Mouse (Mus musculus) urinary bladder, postnatal 4 days (tissue): ENCODE measurements around the gene Gm13285.
"Not testable (repeated sequence)": the region's sequence is repeated elsewhere in the genome, so short reads cannot be mapped to it uniquely, and the experiment has no call there.

Experiments
- DNase-seq, 2 experiments: peaks; one replicate each; pipeline ENCODE4 v3.0.0; 2021 to 2022; ENCODE audit warnings: low spot score in 2 of 2

The Gm13285 gene

DNA sequence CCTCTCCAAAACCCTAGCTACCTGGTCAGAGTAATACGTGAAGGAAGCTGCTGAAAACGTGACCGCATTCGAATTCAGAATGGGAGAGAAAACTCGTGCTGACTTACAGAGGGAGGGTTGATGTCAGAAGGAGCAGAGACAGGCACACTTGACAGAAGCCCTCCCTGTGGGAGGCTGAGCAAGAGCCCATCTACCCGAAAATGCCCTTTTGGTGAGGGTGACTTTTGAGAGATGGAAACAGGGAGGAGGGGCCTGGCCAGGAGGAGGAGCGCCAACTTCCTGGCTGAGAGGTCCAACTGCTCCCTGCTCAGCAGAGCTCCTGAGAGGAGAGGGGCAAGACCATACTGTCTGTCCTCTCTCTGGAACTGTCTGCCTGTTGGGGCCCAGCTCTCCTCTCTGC, at the start of gene Gm13285:
Gene Gm13285 (plus strand): TSS at position 301 of the 400 bp plus-strand sequence.
- not testable (repeated sequence) for DNase-seq

GRCm38 (mm10) chr4:88749926-88750325, 49.5 kb upstream of the Gm13285 start:
- DNase-seq, result no peak

DNA sequence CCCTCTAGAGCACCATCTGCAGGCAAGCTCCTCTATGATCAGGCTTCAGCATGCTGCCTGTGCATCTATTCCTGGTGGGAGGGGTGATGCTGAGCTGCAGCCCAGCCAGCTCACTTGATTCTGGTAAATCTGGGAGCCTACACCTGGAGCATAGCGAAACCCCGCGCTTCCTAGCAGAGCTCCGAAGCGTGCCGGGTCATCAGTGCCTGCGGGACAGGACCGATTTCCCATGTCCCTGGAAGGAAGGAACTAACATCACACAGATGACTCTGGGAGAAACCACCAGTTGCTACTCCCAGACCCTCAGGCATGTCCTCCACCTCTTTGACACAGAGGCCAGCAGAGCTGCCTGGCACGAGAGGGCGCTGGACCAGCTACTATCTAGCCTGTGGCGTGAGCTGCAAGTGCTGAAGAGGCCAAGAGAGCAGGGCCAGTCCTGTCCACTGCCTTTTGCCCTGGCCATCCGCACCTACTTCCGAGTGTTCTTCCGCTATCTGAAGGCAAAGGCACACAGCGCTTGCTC, 44.6 kb upstream of the Gm13285 start, which contains the start of gene Gm13271:
Gene Gm13271 (plus strand): TSS at position 51 of the 523 bp plus-strand sequence.
- peak; percentile 79 to 90 for DNase-seq

DNA sequence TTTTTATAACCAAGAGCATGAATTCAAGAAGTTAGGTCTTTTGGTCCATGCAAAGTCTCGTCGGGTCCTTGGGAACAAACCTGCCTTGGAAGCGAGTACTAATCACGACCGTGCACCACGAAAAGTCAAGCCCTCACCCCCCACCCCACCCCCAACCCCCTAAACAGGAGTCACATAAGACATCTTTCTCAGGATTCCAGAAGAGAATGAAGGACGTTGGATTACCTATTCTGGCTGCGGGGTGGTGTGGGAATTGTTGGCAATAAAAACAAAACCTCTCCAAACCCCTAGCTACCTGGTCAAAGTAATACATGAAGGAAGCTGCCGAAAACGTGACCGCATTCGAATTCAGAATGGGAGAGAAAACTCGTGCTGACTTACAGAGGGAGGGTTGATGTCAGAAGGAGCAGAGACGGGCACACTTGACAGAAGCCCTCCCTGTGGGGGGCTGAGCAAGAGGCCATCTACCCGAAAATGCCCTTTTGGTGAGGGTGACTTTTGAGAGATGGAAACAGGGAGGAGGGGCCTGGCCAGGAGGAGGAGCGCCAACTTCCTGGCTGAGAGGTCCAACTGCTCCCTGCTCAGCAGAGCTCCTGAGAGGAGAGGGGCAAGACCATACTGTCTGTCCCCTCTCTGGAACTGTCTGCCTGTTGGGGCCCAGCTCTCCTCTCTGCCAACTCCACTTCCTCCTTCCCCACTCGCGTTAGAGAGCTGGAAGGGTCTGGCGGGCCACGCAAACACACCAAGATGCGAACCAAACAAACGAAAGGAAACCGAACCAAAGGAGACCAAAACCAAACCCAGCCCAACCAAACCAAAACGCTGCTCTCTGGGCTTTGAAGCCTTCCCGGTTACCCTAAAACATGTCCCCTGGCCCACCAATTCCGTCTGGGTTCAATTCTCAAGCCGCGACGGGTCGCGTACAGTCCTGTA, 42.6 kb upstream of the Gm13285 start:
- not testable (repeated sequence) for DNase-seq

DNA sequence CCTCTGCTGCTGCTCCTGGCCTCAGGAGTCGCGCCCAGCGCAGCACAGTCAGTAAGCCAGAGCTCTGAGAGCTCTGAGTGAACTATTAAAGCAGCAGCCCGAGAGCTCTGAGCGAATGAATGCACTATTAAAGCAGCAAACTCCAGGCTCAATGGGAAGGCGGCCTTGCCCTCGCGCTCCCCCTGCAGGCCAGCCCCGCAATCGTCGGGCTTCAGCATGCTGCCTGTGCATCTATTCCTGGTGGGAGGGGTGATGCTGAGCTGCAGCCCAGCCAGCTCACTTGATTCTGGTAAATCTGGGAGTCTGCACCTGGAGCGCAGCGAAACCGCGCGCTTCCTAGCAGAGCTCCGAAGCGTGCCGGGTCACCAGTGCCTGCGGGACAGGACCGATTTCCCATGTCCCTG, 41.8 kb upstream of the Gm13285 start:
- peak; percentile 91 to 92 for DNase-seq

GRCm38 (mm10) chr4:88758751-88759150, 40.7 kb upstream of the Gm13285 start:
- not testable (repeated sequence) for DNase-seq

DNA sequence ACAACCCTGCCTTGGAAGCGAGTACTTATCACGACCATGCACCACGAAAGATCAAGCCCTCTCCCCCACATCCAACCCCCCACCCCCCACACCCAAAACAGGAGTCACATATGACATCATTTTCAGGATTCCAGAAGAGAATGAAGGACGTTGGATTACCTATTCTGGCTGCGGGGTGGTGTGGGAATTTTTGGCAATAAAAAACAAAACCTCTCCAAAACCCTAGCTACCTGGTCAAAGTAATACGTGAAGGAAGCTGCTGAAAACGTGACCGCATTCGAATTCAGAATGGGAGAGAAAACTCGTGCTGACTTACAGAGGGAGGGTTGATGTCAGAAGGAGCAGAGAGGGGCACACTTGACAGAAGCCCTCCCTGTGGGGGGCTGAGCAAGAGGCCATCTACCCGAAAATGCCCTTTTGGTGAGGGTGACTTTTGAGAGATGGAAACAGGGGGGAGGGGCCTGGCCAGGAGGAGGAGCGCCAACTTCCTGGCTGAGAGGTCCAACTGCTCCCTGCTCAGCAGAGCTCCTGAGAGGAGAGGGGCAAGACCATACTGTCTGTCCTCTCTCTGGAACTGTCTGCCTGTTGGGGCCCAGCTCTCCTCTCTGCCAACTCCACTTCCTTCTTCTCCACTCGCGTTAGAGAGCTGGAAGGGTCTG, 39.7 kb upstream of the Gm13285 start, which contains the start of gene Gm13283:
Gene Gm13283 (plus strand): TSS at position 510 of the 659 bp plus-strand sequence.
- DNase-seq, result peak; percentile 46 to 75

DNA sequence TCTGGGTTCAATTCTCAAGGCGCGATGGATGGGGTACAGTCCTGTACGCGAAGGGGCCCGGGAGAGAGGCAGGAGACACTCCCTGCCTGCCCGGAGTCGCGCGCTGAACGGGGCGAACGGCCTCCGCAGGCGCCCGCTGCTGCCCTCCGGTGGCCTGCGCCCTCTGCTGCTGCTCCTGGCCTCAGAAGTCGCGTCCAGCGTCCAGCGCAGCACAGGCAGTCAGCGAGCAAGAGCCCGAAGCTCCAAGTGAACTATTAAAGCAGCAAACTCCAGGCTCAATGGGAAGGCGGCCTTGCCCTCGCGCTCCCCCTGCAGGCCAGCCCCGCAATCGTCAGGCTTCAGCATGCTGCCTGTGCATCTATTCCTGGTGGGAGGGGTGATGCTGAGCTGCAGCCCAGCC, 39.0 kb upstream of the Gm13285 start:
- peak; percentile 71 to 78 for DNase-seq

DNA sequence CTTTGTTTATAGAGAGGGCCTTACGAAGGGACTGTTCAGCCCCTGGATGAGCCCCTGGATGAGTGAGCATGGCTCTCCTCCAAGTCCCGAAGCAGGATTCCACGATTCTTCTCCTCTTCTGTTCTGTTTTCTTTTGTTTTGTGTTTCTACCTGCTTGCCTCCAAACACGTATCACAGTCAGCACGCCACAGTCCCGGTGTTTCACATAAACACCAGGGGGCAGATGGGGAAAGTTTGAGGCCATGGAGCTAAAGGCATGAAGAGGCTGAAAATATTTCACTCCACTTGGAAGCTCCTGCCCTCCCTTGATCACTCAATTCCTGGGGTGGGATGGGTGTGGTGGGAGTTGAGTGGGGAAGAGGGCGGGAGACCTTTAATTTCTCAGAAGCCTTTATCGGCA, 37.7 kb upstream of the Gm13285 start:
- DNase-seq, result peak; percentile 77 to 94

DNA sequence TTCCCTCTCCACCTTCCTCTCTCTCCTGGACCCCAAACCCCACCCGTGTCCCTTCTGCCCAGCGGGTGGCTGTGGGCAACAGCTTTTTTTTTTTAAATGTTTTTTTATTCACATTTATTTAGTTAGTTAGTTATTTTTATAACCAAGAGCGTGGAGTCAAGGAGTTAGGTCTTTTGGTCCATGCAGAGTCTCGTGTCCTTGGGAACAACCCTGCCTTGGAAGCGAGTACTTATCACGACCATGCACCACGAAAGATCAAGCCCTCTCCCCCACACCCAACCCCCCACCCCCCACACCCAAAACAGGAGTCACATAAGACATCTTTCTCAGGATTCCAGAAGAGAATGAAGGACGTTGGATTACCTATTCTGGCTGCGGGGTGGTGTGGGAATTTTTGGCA, 37.1 kb upstream of the Gm13285 start:
- peak in 1 of 2 experiments; percentile 32 for DNase-seq

GRCm38 (mm10) chr4:88763384-88764018, 36.0 kb upstream of the Gm13285 start:
- DNase-seq, result peak in 1 of 2 experiments; percentile 47

DNA sequence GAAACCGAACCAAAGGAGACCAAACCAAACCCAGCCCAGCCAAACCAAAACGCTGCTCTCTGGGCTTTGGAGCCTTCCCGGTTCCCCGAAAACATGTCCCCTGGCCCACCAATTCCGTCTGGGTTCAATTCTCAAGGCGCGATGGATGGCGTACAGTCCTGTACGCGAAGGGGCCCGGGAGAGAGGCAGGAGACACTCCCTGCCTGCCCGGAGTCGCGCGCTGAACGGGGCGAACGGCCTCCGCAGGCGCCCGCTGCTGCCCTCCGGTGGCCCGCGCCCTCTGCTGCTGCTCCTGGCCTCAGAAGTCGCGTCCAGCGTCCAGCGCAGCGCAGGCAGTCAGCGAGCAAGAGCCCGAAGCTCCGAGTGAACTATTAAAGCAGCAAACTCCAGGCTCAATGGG, 25.9 kb upstream of the Gm13285 start, which contains the start of gene Gm13290:
Gene Gm13290 (plus strand): TSS at position 301 of the 400 bp plus-strand sequence.
- DNase-seq, result not testable (repeated sequence)

GRCm38 (mm10) chr4:88776622-88777021, 22.8 kb upstream of the Gm13285 start, which contains the start of gene Gm13289:
Gene Gm13289 (plus strand): TSS chr4:88776922.
- not testable (repeated sequence) for DNase-seq

DNA sequence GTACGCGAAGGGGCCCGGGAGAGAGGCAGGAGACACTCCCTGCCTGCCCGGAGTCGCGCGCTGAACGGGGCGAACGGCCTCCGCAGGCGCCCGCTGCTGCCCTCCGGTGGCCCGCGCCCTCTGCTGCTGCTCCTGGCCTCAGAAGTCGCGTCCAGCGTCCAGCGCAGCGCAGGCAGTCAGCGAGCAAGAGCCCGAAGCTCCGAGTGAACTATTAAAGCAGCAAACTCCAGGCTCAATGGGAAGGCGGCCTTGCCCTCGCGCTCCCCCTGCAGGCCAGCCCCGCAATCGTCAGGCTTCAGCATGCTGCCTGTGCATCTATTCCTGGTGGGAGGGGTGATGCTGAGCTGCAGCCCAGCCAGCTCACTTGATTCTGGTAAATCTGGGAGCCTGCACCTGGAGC, 19.9 kb upstream of the Gm13285 start, which contains the start of gene Gm13272:
Gene Gm13272 (plus strand): TSS at position 301 of the 400 bp plus-strand sequence.
- not testable (repeated sequence) for DNase-seq

- not testable (repeated sequence) for DNase-seq
Measured at GRCm38 (mm10) chr4:88780320-88780719, 19.1 kb upstream of the Gm13285 start.

DNA sequence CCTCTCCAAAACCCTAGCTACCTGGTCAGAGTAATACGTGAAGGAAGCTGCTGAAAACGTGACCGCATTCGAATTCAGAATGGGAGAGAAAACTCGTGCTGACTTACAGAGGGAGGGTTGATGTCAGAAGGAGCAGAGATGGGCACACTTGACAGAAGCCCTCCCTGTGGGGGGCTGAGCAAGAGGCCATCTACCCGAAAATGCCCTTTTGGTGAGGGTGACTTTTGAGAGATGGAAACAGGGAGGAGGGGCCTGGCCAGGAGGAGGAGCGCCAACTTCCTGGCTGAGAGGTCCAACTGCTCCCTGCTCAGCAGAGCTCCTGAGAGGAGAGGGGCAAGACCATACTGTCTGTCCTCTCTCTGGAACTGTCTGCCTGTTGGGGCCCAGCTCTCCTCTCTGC, 17.6 kb upstream of the Gm13285 start, which contains the start of gene Ifnz:
Gene Ifnz (plus strand): TSS at position 301 of the 400 bp plus-strand sequence.
- not testable (repeated sequence) for DNase-seq

DNA sequence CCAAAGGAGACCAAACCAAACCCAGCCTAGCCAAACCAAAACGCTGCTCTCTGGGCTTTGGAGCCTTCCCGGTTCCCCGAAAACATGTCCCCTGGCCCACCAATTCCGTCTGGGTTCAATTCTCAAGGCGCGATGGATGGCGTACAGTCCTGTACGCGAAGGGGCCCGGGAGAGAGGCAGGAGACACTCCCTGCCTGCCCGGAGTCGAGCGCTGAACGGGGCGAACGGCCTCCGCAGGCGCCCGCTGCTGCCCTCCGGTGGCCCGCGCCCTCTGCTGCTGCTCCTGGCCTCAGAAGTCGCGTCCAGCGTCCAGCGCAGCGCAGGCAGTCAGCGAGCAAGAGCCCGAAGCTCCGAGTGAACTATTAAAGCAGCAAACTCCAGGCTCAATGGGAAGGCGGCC, 17.1 kb upstream of the Gm13285 start:
- DNase-seq, result peak in 1 of 2 experiments; percentile 20

GRCm38 (mm10) chr4:88785409-88785808, 14.1 kb upstream of the Gm13285 start, which contains the start of gene Gm13276:
Gene Gm13276 (plus strand): TSS chr4:88785709.
- not testable (repeated sequence) for DNase-seq

DNA sequence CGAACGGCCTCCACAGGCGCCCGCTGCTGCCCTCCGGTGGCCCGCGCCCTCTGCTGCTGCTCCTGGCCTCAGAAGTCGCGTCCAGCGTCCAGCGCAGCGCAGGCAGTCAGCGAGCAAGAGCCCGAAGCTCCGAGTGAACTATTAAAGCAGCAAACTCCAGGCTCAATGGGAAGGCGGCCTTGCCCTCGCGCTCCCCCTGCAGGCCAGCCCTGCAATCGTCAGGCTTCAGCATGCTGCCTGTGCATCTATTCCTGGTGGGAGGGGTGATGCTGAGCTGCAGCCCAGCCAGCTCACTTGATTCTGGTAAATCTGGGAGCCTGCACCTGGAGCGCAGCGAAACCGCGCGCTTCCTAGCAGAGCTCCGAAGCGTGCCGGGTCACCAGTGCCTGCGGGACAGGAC, 11.1 kb upstream of the Gm13285 start, which contains the start of gene Gm13277:
Gene Gm13277 (plus strand): TSS at position 231 of the 400 bp plus-strand sequence.
- peak; percentile 59 to 60 for DNase-seq

DNA sequence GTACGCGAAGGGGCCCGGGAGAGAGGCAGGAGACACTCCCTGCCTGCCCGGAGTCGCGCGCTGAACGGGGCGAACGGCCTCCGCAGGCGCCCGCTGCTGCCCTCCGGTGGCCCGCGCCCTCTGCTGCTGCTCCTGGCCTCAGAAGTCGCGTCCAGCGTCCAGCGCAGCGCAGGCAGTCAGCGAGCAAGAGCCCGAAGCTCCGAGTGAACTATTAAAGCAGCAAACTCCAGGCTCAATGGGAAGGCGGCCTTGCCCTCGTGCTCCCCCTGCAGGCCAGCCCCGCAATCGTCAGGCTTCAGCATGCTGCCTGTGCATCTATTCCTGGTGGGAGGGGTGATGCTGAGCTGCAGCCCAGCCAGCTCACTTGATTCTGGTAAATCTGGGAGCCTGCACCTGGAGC, 8.2 kb upstream of the Gm13285 start, which contains the start of gene Gm13278:
Gene Gm13278 (plus strand): TSS at position 301 of the 400 bp plus-strand sequence.
- not testable (repeated sequence) for DNase-seq
